Mouse (Mus musculus) right cerebral cortex, postnatal 36 days (tissue): ENCODE measurements at regions not wholly inside any gene's neighbourhood (a gene's known extent, or its start where the extent isn't known, plus 50 kb on each side); places are given as distances from the start of the nearest gene placed in this dataset.

Experiments
- DNase-seq, 2 experiments: peaks; one replicate each; pipeline ENCODE4 v3.0.0; 2022; ENCODE audit warnings: low spot score in 2 of 2, mixed read lengths in 1 of 2

- DNase-seq = no peak
These were observed 85.3 kb downstream of the Ackr3 start for GRCm38 (mm10) chr1:90288892-90289731.

DNA sequence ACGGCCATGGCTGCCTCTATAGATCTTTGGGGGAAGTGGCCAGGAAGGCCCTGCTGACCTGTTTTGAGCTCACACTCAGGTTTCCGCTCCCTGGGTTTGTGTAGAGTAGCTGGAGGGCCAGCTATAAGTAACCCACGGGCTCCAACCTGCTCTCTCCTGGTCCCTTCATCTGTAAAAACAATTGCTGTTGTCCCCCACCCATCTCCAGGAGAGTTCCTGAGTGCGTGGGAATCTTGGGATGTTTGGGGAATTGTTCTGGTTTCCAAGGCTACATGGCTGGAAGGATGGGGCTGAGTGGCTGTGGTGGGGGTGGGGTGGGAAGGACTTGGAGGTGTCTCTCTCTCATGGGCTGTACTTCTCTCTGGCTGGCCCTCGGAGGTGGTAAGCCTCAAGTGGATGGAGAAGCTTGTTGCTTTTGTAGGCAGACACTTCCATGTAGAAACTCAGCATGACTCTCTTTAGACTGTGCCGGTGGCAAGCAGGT, 86.0 kb downstream of the Ackr3 start:
- no peak for DNase-seq

DNA sequence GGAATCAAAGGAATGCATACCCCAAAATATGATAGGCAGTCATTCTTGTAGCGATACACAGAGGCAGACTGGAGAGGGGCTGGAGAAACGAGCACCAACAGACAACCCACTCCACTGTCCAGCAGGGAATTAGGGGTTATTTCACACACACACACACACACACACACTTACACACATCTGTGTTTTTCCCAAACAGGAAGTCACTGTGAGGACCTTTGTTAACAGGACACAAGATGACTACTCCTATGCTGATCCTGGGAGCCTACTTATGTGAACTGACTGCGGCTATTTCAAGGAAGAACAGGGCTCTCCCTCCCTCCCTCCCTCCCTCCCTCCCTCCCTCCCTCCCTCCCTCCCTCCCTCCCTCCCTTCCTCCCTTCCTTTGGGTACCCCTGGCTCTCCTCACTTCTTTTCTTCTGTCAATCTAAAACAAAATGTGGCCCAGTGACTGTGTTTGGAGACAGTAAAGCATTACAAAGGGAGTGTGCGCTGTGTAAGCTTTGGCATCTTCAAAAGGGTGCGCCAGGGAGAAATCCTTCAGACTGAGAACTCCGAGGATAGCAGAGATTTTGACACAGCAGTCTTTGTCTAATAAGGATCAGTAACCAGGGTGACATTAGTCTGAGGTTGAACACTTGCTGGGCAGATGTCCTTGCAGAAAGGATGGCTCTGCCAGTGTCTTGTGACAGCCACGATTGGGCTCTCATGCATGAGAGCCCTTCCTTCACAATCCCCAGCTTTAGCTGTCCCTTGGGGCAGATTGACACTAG, 86.8 kb downstream of the Ackr3 start:
- no peak for DNase-seq

GRCm38 (mm10) chr1:90291256-90291655, 87.5 kb downstream of the Ackr3 start:
- no peak for DNase-seq

GRCm38 (mm10) chr1:90297751-90298150, 94.0 kb downstream of the Ackr3 start:
- DNase-seq = no peak

GRCm38 (mm10) chr1:90300229-90300628, 96.4 kb downstream of the Ackr3 start:
- no peak for DNase-seq

DNA sequence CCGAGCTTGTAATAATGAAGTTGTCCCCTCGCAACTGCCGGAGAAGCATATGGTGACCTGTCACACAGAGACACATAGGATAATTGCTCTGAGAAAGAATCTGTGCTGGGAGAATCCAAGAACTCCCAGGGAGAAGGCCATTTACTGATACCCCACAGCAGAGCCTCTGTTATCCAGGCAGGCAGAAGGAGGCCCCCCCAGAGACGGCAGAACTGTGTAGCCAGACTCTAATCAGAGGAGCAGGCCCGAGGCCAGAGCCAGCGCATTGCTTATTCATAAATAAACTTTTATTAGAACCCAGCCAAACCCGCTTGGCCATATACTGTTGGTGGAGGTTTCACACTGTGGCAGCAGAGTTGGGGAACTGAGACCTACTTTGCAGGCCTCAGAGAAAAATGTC, 100.6 kb downstream of the Ackr3 start:
- DNase-seq = no peak

GRCm38 (mm10) chr1:90311016-90311415, 107.2 kb downstream of the Ackr3 start:
- no peak for DNase-seq

DNA sequence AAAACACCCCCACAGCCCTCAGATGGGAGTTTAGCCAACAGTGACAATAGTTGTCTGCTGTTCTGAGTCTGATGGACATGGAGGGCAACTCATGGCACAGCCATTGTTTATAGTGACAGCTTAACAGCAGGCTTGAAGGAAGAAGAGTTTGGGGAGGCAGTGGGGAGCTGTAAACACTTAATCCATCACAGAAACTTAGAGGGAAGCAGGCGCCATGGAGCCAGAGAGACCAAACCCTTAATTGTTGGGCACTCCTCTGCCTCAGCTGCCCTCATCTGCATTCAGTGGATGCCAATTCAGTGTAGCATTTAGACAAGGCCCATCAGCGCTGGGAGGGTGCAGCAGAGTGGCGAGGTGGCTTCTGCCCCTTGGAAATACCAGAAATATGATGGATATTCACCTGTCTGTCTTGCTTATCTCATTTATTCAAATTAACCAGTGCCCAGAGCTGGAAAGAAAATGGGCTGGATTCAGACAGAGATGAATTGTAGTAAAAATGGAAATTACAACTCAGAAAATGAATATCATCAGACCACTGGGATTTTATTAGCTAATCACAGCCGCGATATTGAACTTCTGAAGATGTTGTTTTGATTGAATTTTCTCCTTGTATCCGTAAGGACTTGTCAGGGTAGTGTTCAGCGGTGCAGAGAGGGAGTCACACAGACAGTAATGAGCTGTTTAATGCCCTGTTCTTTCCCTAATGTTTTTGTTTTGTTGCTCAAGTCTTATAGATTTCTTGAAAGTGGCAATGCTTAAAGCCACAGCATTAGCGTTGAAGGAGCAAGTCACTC, 108.1 kb downstream of the Ackr3 start:
- no peak for DNase-seq

GRCm38 (mm10) chr1:90313750-90314359, 110.1 kb downstream of the Ackr3 start:
- no peak for DNase-seq

- no peak for DNase-seq
These were observed 114.1 kb downstream of the Ackr3 start for GRCm38 (mm10) chr1:90317902-90318301.

DNA sequence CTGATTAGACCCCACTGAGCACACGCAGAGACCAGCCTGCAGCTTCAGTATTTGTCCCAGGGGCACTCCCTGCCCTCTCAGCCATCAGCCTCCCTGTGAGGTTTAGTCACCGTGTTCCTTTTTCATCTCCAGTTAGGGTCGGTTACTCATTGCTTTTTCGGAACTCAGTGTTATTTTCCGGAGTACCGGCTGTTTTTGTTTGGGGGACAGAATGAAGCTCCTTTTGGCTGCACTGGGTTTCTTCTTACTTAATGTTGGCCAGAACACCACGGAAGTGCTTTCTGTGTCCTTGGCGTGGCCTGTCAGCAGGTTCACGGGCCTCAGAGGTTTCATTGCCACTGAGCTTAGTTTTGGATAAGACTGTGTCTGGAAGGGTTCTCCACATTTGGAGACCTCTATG, 114.7 kb downstream of the Ackr3 start:
- DNase-seq = no peak

GRCm38 (mm10) chr1:90320518-90320917, 116.7 kb downstream of the Ackr3 start:
- DNase-seq = no peak

DNA sequence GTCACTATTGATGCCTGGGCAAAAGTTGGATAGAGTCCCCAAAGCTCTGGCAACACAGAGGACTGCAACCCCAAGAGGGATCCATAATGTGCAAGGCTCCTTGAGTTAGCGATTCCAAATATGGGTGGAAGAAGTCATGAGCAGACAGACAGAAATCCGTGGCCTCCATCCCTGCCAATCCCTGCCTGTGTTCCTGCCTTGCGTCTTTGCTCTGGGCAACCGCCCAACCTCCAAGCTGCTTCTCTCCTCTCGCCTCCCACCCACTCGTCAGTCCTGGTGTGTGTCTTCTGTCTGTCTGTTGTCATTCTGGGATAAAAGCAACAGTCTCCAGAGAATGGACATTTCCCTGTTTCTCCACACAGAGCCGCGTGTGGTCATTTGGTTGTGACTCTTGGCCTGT, 117.7 kb downstream of the Ackr3 start:
- DNase-seq = no peak

DNA sequence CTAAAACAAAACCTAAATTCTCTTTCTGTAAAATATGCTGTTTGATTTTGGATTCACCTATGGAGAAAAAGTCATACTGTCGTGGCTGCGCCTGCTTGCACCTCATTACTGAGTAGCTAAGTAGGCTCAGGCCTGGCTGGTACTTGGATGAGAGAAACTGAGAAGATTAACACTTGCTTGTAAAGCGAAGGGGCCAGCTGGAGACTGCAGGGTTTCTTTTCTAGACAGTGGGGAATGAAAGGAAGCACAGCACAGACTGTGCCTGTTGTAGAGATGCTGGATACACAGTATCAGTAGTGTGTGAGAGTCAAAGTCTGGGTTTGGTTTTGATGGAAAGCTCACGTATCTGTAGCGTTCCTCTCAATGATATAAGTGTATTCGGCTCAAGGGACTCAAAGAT, 123.5 kb downstream of the Ackr3 start:
- DNase-seq = no peak

DNA sequence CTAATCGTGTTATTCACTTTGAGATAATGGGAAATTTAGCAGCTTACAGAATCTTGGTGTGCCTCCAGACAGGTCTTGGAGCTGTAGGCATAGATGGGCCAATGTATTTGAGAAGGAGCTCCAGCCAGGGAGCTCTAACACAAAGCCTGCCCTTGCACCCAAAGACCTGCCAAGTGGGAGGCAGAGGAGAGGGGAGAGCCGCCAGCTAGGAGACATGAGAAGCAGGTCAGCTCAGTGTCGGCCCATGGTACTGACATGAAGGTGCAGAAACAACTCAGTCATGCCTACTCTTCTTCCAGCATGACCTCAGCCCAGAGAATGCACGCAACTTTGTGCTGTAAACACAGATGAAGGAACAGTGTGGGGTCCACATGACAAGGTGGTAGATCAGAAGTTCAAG, 128.8 kb downstream of the Ackr3 start:
- DNase-seq = no peak

DNA sequence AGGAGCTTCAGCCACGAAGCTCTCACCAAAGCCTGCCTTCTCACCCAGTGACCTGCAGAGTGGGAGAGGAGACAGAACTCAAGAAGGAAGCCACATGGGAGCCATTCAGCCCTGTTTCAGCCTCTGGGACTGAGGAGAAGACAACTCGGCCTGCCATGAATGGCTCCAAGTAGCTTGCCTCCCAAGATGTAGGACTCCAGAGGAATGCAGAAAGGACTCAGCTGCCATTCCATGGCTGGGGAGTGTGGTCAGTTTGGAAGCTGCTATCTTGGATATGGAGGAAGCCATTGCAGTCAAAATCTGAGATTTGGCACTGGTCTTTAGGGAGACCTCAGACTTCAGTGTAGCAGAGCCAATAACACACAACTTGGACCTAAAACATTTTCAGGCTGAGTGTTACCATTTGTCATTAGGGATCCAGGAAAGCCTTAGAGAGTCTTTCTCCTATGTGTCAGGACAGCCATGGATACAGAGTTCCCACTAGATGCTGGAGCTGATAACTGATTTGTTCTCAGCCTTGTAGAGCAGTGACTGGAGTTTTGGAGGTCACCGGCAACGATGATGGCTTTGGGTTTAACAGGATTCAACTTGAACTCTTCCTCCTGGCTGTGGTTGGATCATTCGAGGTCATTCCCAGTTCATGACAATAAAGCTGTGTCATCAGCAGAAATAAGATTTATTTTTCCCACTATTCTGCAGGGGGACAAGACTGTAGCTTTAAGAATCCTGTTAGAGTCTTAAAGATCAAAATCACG, 130.1 kb downstream of the Ackr3 start:
- DNase-seq = no peak

DNA sequence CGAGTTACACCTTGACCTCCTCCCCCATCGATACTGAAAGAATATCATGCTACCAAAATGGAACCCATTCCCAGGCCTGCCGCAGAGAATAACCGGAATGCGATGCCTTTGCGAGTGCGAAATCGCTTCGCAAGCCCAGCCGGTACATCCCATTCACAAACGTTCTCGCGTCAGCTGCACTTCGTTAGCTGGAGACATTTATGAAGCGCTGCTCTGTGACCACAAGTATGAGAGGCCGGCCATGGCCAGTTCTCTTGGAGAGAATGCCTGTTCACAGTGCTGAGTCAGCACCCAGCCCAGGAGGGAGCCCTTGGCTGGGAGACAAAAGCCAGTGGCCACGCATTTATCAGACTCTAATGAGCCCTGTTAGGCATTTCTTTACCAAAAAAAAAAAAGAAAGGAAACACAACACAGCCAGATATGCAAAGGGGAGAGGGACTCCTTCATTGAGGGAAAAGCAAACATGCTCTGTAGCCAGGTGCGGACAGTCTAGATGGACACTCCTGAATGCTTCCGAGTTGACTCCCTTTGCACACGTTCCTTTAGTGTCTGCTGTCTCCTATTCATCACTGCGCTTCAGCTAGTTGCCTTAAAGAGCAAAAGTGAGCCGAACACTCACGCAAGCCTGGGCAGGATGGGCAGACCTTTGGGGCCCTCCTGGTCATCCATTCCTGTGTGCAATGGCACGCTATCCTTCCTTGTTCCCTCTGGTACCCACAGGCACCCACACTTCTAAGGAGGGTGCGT, 131.4 kb downstream of the Ackr3 start:
- no peak for DNase-seq

GRCm38 (mm10) chr1:90337876-90338316, 134.1 kb downstream of the Ackr3 start:
- no peak for DNase-seq

DNA sequence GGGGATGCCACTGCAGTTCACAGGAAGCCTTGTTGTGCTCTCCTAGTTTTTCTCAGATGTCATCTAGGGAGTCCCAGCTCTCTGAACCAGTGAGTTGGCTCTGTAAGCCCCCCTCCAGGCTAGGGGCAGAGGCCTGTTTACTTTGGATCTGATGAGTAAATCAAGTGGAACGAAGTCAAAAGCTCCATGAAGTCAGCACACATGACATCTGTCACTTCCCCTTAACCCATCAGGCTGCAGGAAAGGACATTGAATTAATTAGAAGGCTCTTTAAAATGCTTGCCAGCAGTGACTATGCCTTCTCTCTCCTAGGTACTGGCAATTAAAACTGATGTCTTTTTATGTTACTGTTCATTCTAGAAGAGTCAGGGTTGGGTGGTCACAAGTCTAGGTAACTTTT, 138.6 kb downstream of the Ackr3 start:
- no peak for DNase-seq
